Comparison of ENCODE assay signal across 8 mouse cellular contexts in genomic region chr1:194938715-194939114, GRCm38 (mm10). TPM values are rescaled to one million over a fixed set of nuclear protein-coding genes. Genes with fewer than 3 reads are reported as not detected.
A peak's percentile ranks its signal among the peaks of the same experiment; 100 is the strongest.
DNase-seq lines count a peak whose midpoint lies in the region; ATAC-seq lines count a peak whose summit lies in the region.

TSS of gene Cd34 (plus strand) at chr1:194938819.

- no peaks in the 10 kb centered on the region for H3K36me3 ChIP-seq in intestine, embryonic 14.5 days (ENCODE audit: control insufficient read depth, insufficient read depth, low read length)
- no peaks in the 10 kb centered on the region for H3K36me3 ChIP-seq in megakaryocyte, embryonic 14.5 days (replicated peaks; ENCODE audit: low read length)

- peaks cover 6% of the 10 kb centered on the region; the same call in 1 of the 2 replicates for H3K4me1 ChIP-seq in brown adipose tissue, adult 24 weeks (ENCODE audit: control insufficient read depth, insufficient read depth, insufficient read length, low read length)
- H3K4me1 ChIP-seq in intestine, embryonic 14.5 days (replicated peaks; ENCODE audit: control insufficient read depth, insufficient read depth, low read length): no peaks in the 10 kb centered on the region
- peaks cover 80% of the 10 kb centered on the region for H3K4me1 ChIP-seq in megakaryocyte, embryonic 14.5 days

- ATAC-seq in intestine, embryonic 14.5 days (replicated peaks; ENCODE audit: low FRiP score, low TSS enrichment, low read depth): peak; percentile 80
- ATAC-seq in cerebellum, adult (ENCODE audit: insufficient number of reproducible peaks, low FRiP score, low TSS enrichment): no peak

- H3K9ac ChIP-seq in intestine, embryonic 14.5 days (ENCODE audit: low read length): peak within 1 kb of the TSS; percentile 41

- peak within 1 kb of the TSS; percentile 86 for H3K27ac ChIP-seq in brown adipose tissue, adult 24 weeks (replicated peaks; ENCODE audit: low read depth, low read length)
- no peak within 1 kb of the TSS for H3K27ac ChIP-seq in intestine, embryonic 14.5 days (ENCODE audit: low read depth)

- WGBS in intestine, embryonic 14.5 days: under 1% methylated on average over 26 of the region's 26 CpGs

- intact Hi-C loops in gastrocnemius, postnatal 36 days (cut with DNase I): no loop called here
- intact Hi-C loops in left cerebral cortex, postnatal 25 days (cut with DNase I): no loop called here

- H3K4me3 ChIP-seq in brown adipose tissue, adult 24 weeks (ENCODE audit: insufficient read depth, low read depth, low read length): peak within 1 kb of the TSS; percentile 61
- peak within 1 kb of the TSS; percentile 45 for H3K4me3 ChIP-seq in intestine, embryonic 14.5 days (ENCODE audit: low read depth, low read length)
- peak within 1 kb of the TSS; percentile 94 for H3K4me3 ChIP-seq in megakaryocyte, embryonic 14.5 days (replicated peaks)

- H3K27me3 ChIP-seq in intestine, embryonic 14.5 days (replicated peaks; ENCODE audit: control insufficient read depth, insufficient read depth, low read length): 0 out of 2 replicates have a peak, but pooled peaks cover 8% of the 10 kb centered on the region
- peaks cover 14% of the 10 kb centered on the region for H3K27me3 ChIP-seq in megakaryocyte, embryonic 14.5 days (replicated peaks)

- H3K4me2 ChIP-seq in intestine, embryonic 14.5 days (ENCODE audit: low read length): peak within 1 kb of the TSS; percentile 76

- DNase-seq in NIH3T3 (ENCODE audit: low read depth): peak; percentile 78
- peak; percentile 71 to 80 for DNase-seq in gastrocnemius, postnatal 36 days
- DNase-seq in intestine, embryonic 14.5 days (ENCODE audit: low spot score): peak; percentile 57
- peak; percentile 34 to 56 for DNase-seq in left cerebral cortex, postnatal 25 days (ENCODE audit: low spot score in 2 of 2)
- peak; percentile 77 for DNase-seq in skeletal muscle tissue, adult 2 months (ENCODE audit: low read depth, low spot score)

- no peaks in the 10 kb centered on the region for H3K9me3 ChIP-seq in intestine, embryonic 14.5 days (ENCODE audit: control insufficient read depth, low read length)
- H3K9me3 ChIP-seq in megakaryocyte, embryonic 14.5 days: no peaks in the 10 kb centered on the region

RNA-seq across cellular contexts. Expression of gene Cd34, which starts in this region (rescaled TPM):
- 28.4 and 46.9 TPM in 2 replicates for polyA plus RNA-seq in brown adipose tissue, adult 24 weeks (2012; ENCODE audit: insufficient read depth, insufficient read length, missing spikeins)
- total RNA-seq in gastrocnemius, postnatal 36 days (2021): 10 to 100 TPM; 39.8 to 41.4 TPM
- polyA plus RNA-seq in intestine, embryonic 14.5 days (2014; fragmentation: Nextera tagmentation; extraction: Ambion mirVana): 53.2 and 58.7 TPM in 2 replicates
- 10 to 100 TPM; 52.1 to 57.5 TPM for total RNA-seq in left cerebral cortex, postnatal 25 days (2021)
- polyA plus RNA-seq in megakaryocyte, embryonic 14.5 days (2012; ENCODE audit: insufficient read depth, low replicate concordance): 5.9 and 22.5 TPM in 2 replicates
